Mouse (Mus musculus) hindbrain, embryonic 15.5 days (tissue): Measurements from ENCODE around the gene Slc36a1. TPM values are rescaled to one million over a fixed set of nuclear protein-coding genes. Genes with fewer than 3 reads are reported as not detected.

Experiments used
- ATAC-seq: fragments of 200-750 bp; cut with Nextera tagmentation; 2 replicates; pipeline ENCODE4 v1.8.0; 2017; ENCODE audit warnings: low read depth, moderate number of reproducible peaks, moderate TSS enrichment; ENCODE audit not compliant: low FRiP score
- H3K27ac ChIP-seq: fragments of 300-500 bp; sonication (generic); replicated peaks from 2 replicates; pipeline ENCODE4 v1.5.1; 2015; ENCODE audit warnings: mild to moderate bottlenecking, inconsistent platforms
- H3K27me3 ChIP-seq: fragments of 300-500 bp; sonication (generic); 2 replicates; pipeline ENCODE4 v1.6.1; 2015; ENCODE audit warnings: control low read depth, inconsistent platforms
- H3K36me3 ChIP-seq: fragments of 300-500 bp; sonication (generic); 2 replicates; pipeline ENCODE4 v1.6.1; 2015; ENCODE audit warnings: control low read depth, inconsistent platforms
- H3K4me1 ChIP-seq: fragments of 300-500 bp; sonication (generic); replicated peaks from 2 replicates; pipeline ENCODE4 v1.6.1; 2015; ENCODE audit warnings: control low read depth, inconsistent platforms
- H3K4me2 ChIP-seq: fragments of 300-500 bp; sonication (generic); 2 replicates; pipeline ENCODE4 v1.6.1; 2015; ENCODE audit warnings: moderate library complexity, mild to moderate bottlenecking, inconsistent platforms
- H3K4me3 ChIP-seq: fragments of 300-500 bp; sonication (generic); 2 replicates; pipeline ENCODE4 v1.5.1; 2015; ENCODE audit warnings: mild to moderate bottlenecking, inconsistent platforms
- H3K9ac ChIP-seq: fragments of 300-500 bp; sonication (generic); 2 replicates; pipeline ENCODE4 v1.6.1; 2015; ENCODE audit warnings: inconsistent platforms
- H3K9me3 ChIP-seq: fragments of 300-500 bp; sonication (generic); 2 replicates; pipeline ENCODE4 v1.6.1; 2016; ENCODE audit warnings: control low read depth, inconsistent platforms
- WGBS: fragments of 180-500 bp; shearing (Covaris S2); methylation state at CpG from one replicate; pipeline ENCODE4 v1.1.7; 2015; 5-methylcytosine and 5-hydroxymethylcytosine counted together
- polyA plus RNA-seq: library from polyadenylated mRNA; unstranded; fragments of >200 nt; fragmentation: Nextera tagmentation; extraction: Ambion mirVana; gene quantifications from 2 replicates; pipeline ENCODE4 v1.2.1, GENCODE M21; 2015

The Slc36a1 gene
- 3.2 and 5.6 TPM in 2 replicates for polyA plus RNA-seq

DNA sequence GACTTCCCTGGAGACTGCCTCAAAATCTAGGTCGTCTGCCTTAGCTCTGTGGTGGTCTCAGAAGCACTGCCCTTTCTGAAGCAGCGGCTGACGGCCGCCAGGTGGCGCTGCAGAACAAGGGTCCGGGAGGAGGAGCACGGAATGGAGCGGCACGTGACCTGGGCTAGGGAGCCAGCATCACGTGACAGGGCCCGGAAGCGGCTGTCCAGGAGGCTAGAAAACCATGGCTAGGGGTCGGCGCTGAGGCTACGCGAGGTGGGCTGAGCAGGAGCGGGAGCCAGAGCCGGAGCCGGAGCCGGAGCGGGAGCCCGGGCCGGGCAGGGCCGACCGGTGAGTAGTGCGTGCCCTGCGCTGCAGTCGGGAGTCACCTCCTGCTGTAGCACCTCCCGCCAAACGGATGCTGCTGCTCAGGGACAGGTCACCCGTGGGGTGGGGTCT, at the start of gene Slc36a1:
TSS of gene Slc36a1 (plus strand) at position 192 of the 438 bp plus-strand sequence.
- H3K4me3 ChIP-seq: peak within 1 kb of the TSS; percentile 86
- ATAC-seq: peak; percentile 95
- H3K36me3 ChIP-seq: no peaks in the 10 kb centered on the region
- H3K27ac ChIP-seq: peak within 1 kb of the TSS; percentile 54
- 0 out of 2 replicates have a peak, but pooled peaks cover 3% of the 10 kb centered on the region for H3K27me3 ChIP-seq
- H3K4me2 ChIP-seq: peak within 1 kb of the TSS; percentile 88
- WGBS: under 1% methylated on average over 31 of the region's 31 CpGs
- H3K9me3 ChIP-seq: no peaks in the 10 kb centered on the region
- H3K9ac ChIP-seq: peak within 1 kb of the TSS; percentile 82
- peaks cover 23% of the 10 kb centered on the region for H3K4me1 ChIP-seq

DNA sequence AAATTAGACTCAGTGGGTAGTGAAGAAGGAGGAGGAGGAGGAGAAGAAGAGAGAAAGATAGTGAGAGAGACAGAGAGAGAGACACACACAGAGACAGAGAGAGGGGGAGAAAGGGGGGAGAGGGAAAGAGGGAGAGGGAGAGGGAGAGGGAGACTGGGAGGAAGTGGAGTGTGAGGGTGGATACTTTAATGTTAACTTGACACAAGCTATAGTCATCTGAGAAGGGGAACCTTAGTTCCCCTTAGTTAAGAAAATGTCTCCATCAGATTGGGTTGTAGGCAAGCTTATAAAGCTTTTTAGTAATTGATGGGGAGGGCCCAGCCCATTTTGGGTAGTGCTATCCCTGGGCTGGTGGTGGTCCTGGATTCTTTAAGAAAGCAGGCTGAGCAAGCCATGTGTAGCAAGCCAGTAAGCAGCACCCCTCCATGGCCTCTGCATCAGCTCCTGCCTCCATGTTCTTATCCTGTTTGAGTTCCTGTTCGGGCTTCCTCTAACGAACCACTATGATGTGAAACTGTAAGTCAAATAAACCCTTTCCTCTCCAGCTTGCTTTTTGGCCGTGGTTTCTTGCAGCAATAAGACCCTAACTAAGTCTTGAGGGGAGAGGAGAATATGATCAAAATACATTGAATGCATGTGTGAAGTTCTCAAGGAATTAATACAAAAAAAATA, 49.6 kb upstream of the Slc36a1 start:
- Histone ChIP-seq H3K9ac (no peak overlapping the region), H3K36me3 (no peaks in the 10 kb centered on the region), H3K4me1 (no peaks in the 10 kb centered on the region), H3K4me2 (no peak overlapping the region), H3K27ac (no peak overlapping the region), H3K4me3 (no peak overlapping the region), H3K27me3 (no peaks in the 10 kb centered on the region), H3K9me3 (no peaks in the 10 kb centered on the region)
- no peak for ATAC-seq
- 79% methylated on average over 3 of the region's 3 CpGs for WGBS

- Histone ChIP-seq H3K9me3 (no peaks in the 10 kb centered on the region), H3K27ac (no peak overlapping the region), H3K4me2 (no peak overlapping the region), H3K4me3 (no peak overlapping the region), H3K36me3 (no peaks in the 10 kb centered on the region), H3K4me1 (no peaks in the 10 kb centered on the region), H3K27me3 (no peaks in the 10 kb centered on the region), H3K9ac (no peak overlapping the region)
- no peak for ATAC-seq
- WGBS: 77% methylated on average over 6 of the region's 6 CpGs
Measured at GRCm38 (mm10) chr11:55155070-55155421, 49.1 kb upstream of the Slc36a1 start.

- ATAC-seq: no peak
- no peak overlapping the region for H3K27ac ChIP-seq
- H3K9me3 ChIP-seq: no peaks in the 10 kb centered on the region
- H3K9ac ChIP-seq: no peak overlapping the region
- no peaks in the 10 kb centered on the region for H3K27me3 ChIP-seq
- no peak overlapping the region for H3K4me3 ChIP-seq
- H3K4me2 ChIP-seq: no peak overlapping the region
- H3K36me3 ChIP-seq: no peaks in the 10 kb centered on the region
- H3K4me1 ChIP-seq: no peaks in the 10 kb centered on the region
- WGBS: 52% methylated on average over 13 of the region's 13 CpGs
Measured at GRCm38 (mm10) chr11:55158785-55159359, 45.3 kb upstream of the Slc36a1 start.

GRCm38 (mm10) chr11:55162670-55163069, 41.5 kb upstream of the Slc36a1 start:
- Histone ChIP-seq H3K27me3 (no peaks in the 10 kb centered on the region), H3K4me1 (no peaks in the 10 kb centered on the region), H3K4me3 (no peak overlapping the region), H3K4me2 (no peak overlapping the region), H3K9ac (no peak overlapping the region), H3K27ac (no peak overlapping the region), H3K36me3 (no peaks in the 10 kb centered on the region), H3K9me3 (no peaks in the 10 kb centered on the region)
- ATAC-seq: no peak
- WGBS: 57% methylated on average over 9 of the region's 9 CpGs

DNA sequence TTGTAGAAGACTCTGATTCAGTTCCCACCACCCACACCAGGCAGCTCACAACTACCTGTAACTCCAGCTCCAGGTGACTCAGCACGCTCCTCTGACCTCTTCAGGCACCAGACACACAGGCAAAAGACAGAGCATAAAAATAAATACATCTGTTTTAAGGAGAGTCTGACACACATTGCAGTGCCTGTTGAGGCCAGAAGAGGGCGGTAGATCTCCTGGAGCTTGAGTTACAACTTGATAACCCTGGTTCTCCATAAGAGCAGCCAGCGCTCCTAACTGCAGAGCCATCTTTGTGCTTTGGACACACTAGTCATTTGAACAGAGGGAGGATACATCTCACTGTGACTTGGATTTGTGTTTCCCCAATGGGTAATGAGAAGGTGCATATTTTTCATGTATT, 39.4 kb upstream of the Slc36a1 start:
- Histone ChIP-seq H3K9me3 (no peaks in the 10 kb centered on the region), H3K27me3 (no peaks in the 10 kb centered on the region), H3K4me2 (no peak overlapping the region), H3K4me1 (no peaks in the 10 kb centered on the region), H3K27ac (no peak overlapping the region), H3K9ac (no peak overlapping the region), H3K4me3 (no peak overlapping the region), H3K36me3 (no peaks in the 10 kb centered on the region)
- no peak for ATAC-seq
- 51% methylated on average over 3 of the region's 3 CpGs for WGBS

DNA sequence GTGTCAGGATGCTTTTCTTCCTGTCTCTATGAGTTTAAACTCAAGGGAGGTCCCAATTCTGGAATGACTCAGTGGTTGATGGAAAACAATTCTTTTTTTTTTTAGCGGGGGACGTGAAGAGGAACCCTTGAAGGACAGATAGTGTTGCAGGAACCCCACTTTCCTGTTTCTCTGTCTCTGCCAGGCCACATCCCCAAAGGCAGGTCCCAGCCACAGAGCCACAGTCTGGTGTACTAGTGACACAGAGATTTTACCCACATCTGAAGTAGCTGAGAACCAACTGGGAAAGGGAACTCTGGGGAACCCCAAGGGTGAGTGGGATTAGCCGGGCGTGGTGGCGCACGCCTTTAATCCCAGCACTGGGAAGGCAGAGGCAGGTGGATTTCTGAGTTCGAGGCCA, 38.4 kb upstream of the Slc36a1 start:
- 89% methylated on average over 7 of the region's 7 CpGs for WGBS
- no peak overlapping the region for H3K27ac ChIP-seq
- H3K9ac ChIP-seq: no peak overlapping the region
- H3K4me2 ChIP-seq: no peak overlapping the region
- H3K27me3 ChIP-seq: no peaks in the 10 kb centered on the region
- ATAC-seq: no peak
- no peaks in the 10 kb centered on the region for H3K36me3 ChIP-seq
- H3K9me3 ChIP-seq: no peaks in the 10 kb centered on the region
- H3K4me1 ChIP-seq: no peaks in the 10 kb centered on the region
- no peak overlapping the region for H3K4me3 ChIP-seq

- H3K27ac ChIP-seq: no peak overlapping the region
Measured at GRCm38 (mm10) chr11:55168504-55168903, 35.6 kb upstream of the Slc36a1 start.

GRCm38 (mm10) chr11:55168914-55169313, 35.2 kb upstream of the Slc36a1 start:
- 88% methylated on average over 6 of the region's 6 CpGs for WGBS
- no peak overlapping the region for H3K27ac ChIP-seq
- no peak for ATAC-seq
- no peaks in the 10 kb centered on the region for H3K27me3 ChIP-seq
- H3K36me3 ChIP-seq: no peaks in the 10 kb centered on the region
- H3K4me3 ChIP-seq: no peak overlapping the region
- no peaks in the 10 kb centered on the region for H3K4me1 ChIP-seq
- H3K4me2 ChIP-seq: no peak overlapping the region
- no peak overlapping the region for H3K9ac ChIP-seq
- H3K9me3 ChIP-seq: no peaks in the 10 kb centered on the region

More at GRCm38 (mm10) chr11:55168504-55168903, 35.6 kb upstream of the Slc36a1 start:
- Histone ChIP-seq H3K4me2 (no peak overlapping the region), H3K9ac (no peak overlapping the region), H3K36me3 (no peaks in the 10 kb centered on the region), H3K27me3 (no peaks in the 10 kb centered on the region), H3K4me3 (no peak overlapping the region), H3K4me1 (no peaks in the 10 kb centered on the region), H3K9me3 (no peaks in the 10 kb centered on the region)
- ATAC-seq: no peak
- WGBS: 85% methylated on average over 4 of the region's 4 CpGs

GRCm38 (mm10) chr11:55170501-55170900, 33.6 kb upstream of the Slc36a1 start:
- H3K4me2 ChIP-seq: no peak overlapping the region
- 81% methylated on average over 4 of the region's 4 CpGs for WGBS
- no peaks in the 10 kb centered on the region for H3K36me3 ChIP-seq
- H3K4me1 ChIP-seq: no peaks in the 10 kb centered on the region
- H3K27me3 ChIP-seq: no peaks in the 10 kb centered on the region
- H3K27ac ChIP-seq: no peak overlapping the region
- H3K9me3 ChIP-seq: no peaks in the 10 kb centered on the region
- no peak overlapping the region for H3K4me3 ChIP-seq
- no peak for ATAC-seq
- H3K9ac ChIP-seq: no peak overlapping the region

DNA sequence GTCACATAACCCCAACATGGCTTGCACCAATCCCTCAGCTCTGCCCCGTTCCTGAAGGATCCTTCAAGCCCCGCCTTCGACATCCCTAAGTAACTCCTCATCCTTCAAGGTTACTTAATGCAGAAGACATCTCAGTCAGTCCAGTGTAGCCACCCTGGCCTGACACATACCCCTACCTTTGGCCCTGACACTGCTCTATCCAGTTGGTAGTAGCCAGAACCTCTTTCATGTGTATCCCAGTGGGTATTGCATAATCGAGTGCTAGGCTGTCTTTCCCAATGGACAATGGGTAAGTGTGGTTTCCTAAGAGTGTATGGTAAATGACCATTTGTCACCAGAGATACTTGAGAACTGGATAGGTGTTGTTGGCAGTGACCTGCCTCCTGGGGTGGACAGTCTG, 25.3 kb upstream of the Slc36a1 start:
- Histone ChIP-seq H3K4me3 (no peak overlapping the region), H3K4me1 (no peaks in the 10 kb centered on the region), H3K27me3 (no peaks in the 10 kb centered on the region), H3K36me3 (no peaks in the 10 kb centered on the region), H3K27ac (no peak overlapping the region), H3K4me2 (no peak overlapping the region), H3K9me3 (no peaks in the 10 kb centered on the region), H3K9ac (no peak overlapping the region)
- WGBS: 85% methylated on average over 4 of the region's 4 CpGs
- ATAC-seq: no peak

- Histone ChIP-seq H3K4me2 (no peak overlapping the region), H3K9me3 (no peaks in the 10 kb centered on the region), H3K27ac (no peak overlapping the region), H3K9ac (no peak overlapping the region), H3K4me3 (no peak overlapping the region), H3K27me3 (no peaks in the 10 kb centered on the region), H3K36me3 (no peaks in the 10 kb centered on the region), H3K4me1 (no peaks in the 10 kb centered on the region)
- no peak for ATAC-seq
- 91% methylated on average over 3 of the region's 3 CpGs for WGBS
Measured at GRCm38 (mm10) chr11:55179856-55180255, 24.3 kb upstream of the Slc36a1 start.

DNA sequence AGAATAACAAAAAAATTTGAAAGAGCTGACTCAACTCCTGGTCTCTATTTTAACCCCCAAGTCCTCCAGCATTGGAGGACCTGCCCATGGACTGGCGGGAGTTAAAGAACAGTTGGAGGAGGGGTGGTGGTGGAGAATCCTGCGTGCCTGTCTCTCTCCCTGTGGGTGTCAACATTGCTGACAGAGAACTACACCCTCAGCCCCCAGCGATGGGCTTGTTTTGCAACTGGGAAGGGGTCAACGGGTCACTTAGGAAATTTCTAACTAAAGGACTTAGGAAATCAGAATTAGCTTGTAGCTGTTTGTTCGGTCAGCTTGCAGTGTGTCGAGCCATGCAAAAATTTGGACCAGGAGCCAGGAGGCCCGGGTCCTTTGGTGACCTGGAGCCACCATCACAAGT, 21.0 kb upstream of the Slc36a1 start:
- H3K27me3 ChIP-seq: no peaks in the 10 kb centered on the region
- H3K4me3 ChIP-seq: no peak overlapping the region
- 68% methylated on average over 7 of the region's 7 CpGs for WGBS
- H3K36me3 ChIP-seq: no peaks in the 10 kb centered on the region
- no peaks in the 10 kb centered on the region for H3K9me3 ChIP-seq
- H3K4me1 ChIP-seq: no peaks in the 10 kb centered on the region
- H3K4me2 ChIP-seq: no peak overlapping the region
- H3K9ac ChIP-seq: no peak overlapping the region
- no peak overlapping the region for H3K27ac ChIP-seq
- no peak for ATAC-seq
